Mouse (Mus musculus) liver, embryonic 14.5 days (tissue): ENCODE results near the gene Irs3. TPM values are rescaled to one million over a fixed set of nuclear protein-coding genes. Genes with fewer than 3 reads are reported as not detected.

Source experiments
- ATAC-seq: fragments of 200-750 bp; cut with Nextera tagmentation; 2 replicates; pipeline ENCODE4 v1.8.0; 2017; ENCODE audit warnings: moderate number of reproducible peaks, mild to moderate bottlenecking, moderate library complexity; ENCODE audit not compliant: insufficient read depth
- DNase-seq, 3 experiments: peaks; one replicate each; pipeline ENCODE4 v3.0.0-alpha.2; 2012 to 2013; ENCODE audit warnings: low read depth in 3 of 3, low spot score in 3 of 3
- H3K27ac ChIP-seq: fragments of 300-500 bp; sonication (generic); 2 replicates; pipeline ENCODE4 v1.5.1; 2014; ENCODE audit warnings: moderate library complexity, mild to moderate bottlenecking, control low read depth, inconsistent platforms
- H3K27me3 ChIP-seq: fragments of 300-500 bp; sonication (generic); 2 replicates; pipeline ENCODE4 v1.6.1; 2014; ENCODE audit warnings: mild to moderate bottlenecking, low read length, moderate library complexity; ENCODE audit not compliant: control insufficient read depth, insufficient read depth
- H3K36me3 ChIP-seq: fragments of 300-500 bp; sonication (generic); replicated peaks from 2 replicates; pipeline ENCODE4 v1.6.1; 2014; ENCODE audit warnings: low read depth; ENCODE audit not compliant: control insufficient read depth, insufficient read depth
- H3K4me1 ChIP-seq, 2 experiments: fragments of 200-500 bp in 1 of 2; fragments of 300-500 bp in 1 of 2; sonication (generic) in 1 of 2; replicated peaks; 2 replicates each; pipeline ENCODE4 v1.6.1; 2012 to 2014; ENCODE audit warnings: antibody characterized with exemption in 1 of 2, inconsistent platforms in 1 of 2, low read length in 1 of 2; ENCODE audit not compliant: control insufficient read depth in 2 of 2, insufficient read depth in 2 of 2
- H3K4me2 ChIP-seq: fragments of 300-500 bp; sonication (generic); 2 replicates; pipeline ENCODE4 v1.6.1; 2014; ENCODE audit warnings: low read depth, mild to moderate bottlenecking, control low read depth, moderate library complexity
- H3K4me3 ChIP-seq, 2 experiments: fragments of 200-500 bp in 1 of 2; fragments of 300-500 bp in 1 of 2; sonication (generic) in 1 of 2; 2 replicates each; pipeline ENCODE4 v1.5.1; 2012 to 2014; ENCODE audit warnings: low read depth in 2 of 2, low read length in 2 of 2, mild to moderate bottlenecking in 2 of 2, control low read depth in 1 of 2, inconsistent platforms in 1 of 2, moderate library complexity in 1 of 2; ENCODE audit not compliant: insufficient read depth in 1 of 2
- H3K9ac ChIP-seq: fragments of 300-500 bp; sonication (generic); replicated peaks from 2 replicates; pipeline ENCODE4 v1.6.1; 2014; ENCODE audit warnings: mild to moderate bottlenecking, control low read depth, moderate library complexity
- H3K9me3 ChIP-seq: fragments of 300-500 bp; sonication (generic); 2 replicates; pipeline ENCODE4 v1.6.1; 2016; ENCODE audit warnings: low read length, mixed read lengths; ENCODE audit not compliant: control insufficient read depth
- CTCF ChIP-seq: IDR thresholded peaks from 2 replicates; pipeline ENCODE4 v1.5.1; 2016; ENCODE audit warnings: antibody characterized with exemption, low read depth, control low read depth
- EP300 ChIP-seq: IDR thresholded peaks from 2 replicates; pipeline ENCODE4 v1.6.1; 2016; ENCODE audit warnings: antibody characterized with exemption, low read depth
- WGBS: fragments of 180-500 bp; shearing (Covaris S2); extraction: QIAGEN DNeasy Blood & Tissue Kit; methylation state at CpG from one replicate; pipeline ENCODE4 v1.1.7; 2014; ENCODE audit not compliant: insufficient replicate concordance; 5-methylcytosine and 5-hydroxymethylcytosine counted together
- polyA plus RNA-seq, 2 experiments: library from polyadenylated mRNA; depleted of rRNA in 1 of 2; stranded (reverse) in 1 of 2; unstranded in 1 of 2; fragments of >200 nt; fragmentation: Nextera tagmentation in 1 of 2; extraction: Ambion mirVana in 1 of 2; gene quantifications; 2 replicates each; pipeline versions ENCODE4 v1.2.1 to v1.2.3; 2012 to 2014

Gene Irs3
- polyA plus RNA-seq, 2 experiments, result 0.02 TPM; not detected in 1

- no peaks in the 10 kb centered on the region for H3K27me3 ChIP-seq
- no peaks in the 10 kb centered on the region for H3K36me3 ChIP-seq
- ATAC-seq (no peak), DNase-seq (no peak)
- no peak overlapping the region for H3K27ac ChIP-seq
- no peak overlapping the region for H3K9ac ChIP-seq
- H3K9me3 ChIP-seq, result no peaks in the 10 kb centered on the region
- no peak for TF ChIP-seq EP300
- no peak for TF ChIP-seq CTCF
- peak overlapping the region in 1 of 2 experiments; percentile 29; a peak in 2 of 4 replicates for H3K4me3 ChIP-seq
- WGBS, result 71% methylated on average over 4 of the region's 4 CpGs
- H3K4me1 ChIP-seq, result peaks cover 10 to 11% of the 10 kb centered on the region in 2 experiments
- H3K4me2 ChIP-seq, result no peak overlapping the region; the same call in 1 of the 2 replicates
Measured at GRCm38 (mm10) chr5:137610056-137610455, 35.5 kb downstream of the Irs3 start.

GRCm38 (mm10) chr5:137609292-137609691, 36.2 kb downstream of the Irs3 start:
- Histone ChIP-seq H3K27ac (no peak overlapping the region), H3K9me3 (no peaks in the 10 kb centered on the region), H3K9ac (no peak overlapping the region), H3K27me3 (no peaks in the 10 kb centered on the region), H3K4me3 (no peak overlapping the region), H3K4me2 (no peak overlapping the region), H3K4me1 (peaks cover 12 to 14% of the 10 kb centered on the region in 2 experiments), H3K36me3 (no peaks in the 10 kb centered on the region)
- TF ChIP-seq EP300, result no peak
- WGBS, result 70% methylated on average over 3 of the region's 3 CpGs
- no peak for ATAC-seq
- DNase-seq, result no peak

DNA sequence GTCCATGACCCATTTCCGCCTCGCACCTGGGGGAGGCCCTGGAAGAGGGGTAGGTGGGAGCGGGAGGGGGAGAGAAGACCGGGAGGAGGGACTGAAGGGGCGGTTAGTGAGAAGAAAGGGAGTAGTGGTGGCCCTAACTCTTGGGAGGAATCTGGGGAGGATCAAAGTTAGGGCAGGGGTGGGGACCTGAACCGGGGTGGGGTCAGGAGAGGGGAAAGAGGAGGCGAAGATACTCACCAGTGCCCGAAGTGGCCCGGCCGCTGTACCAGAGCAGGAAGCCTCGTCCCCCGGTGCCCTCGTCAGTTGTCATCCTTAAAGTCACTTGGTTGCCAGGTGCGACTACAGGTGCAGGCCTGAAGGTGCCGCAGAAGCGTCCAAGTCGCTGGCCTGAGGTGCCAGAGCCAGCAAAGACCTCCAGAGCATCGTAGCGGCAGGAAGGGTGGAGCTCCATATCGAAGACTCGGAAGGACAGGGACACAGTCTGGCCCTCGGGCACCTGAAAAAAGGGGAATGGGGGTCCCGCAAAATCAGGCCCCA, 36.8 kb downstream of the Irs3 start:
- no peak for ATAC-seq

GRCm38 (mm10) chr5:137607860-137608653, 37.5 kb downstream of the Irs3 start:
- H3K4me1 ChIP-seq, result peaks cover 12 to 14% of the 10 kb centered on the region in 2 experiments
- ATAC-seq (no peak), DNase-seq (no peak)
- no peak overlapping the region for H3K27ac ChIP-seq
- no peak overlapping the region for H3K4me2 ChIP-seq
- H3K9me3 ChIP-seq, result no peaks in the 10 kb centered on the region
- H3K27me3 ChIP-seq, result no peaks in the 10 kb centered on the region
- H3K36me3 ChIP-seq, result no peaks in the 10 kb centered on the region
- TF ChIP-seq EP300, result no peak
- TF ChIP-seq CTCF, result no peak
- H3K9ac ChIP-seq, result no peak overlapping the region
- WGBS, result 36% methylated on average over 26 of the region's 26 CpGs
- H3K4me3 ChIP-seq, result no peak overlapping the region

More for the DNA sequence above, 36.8 kb downstream of the Irs3 start:
- TF ChIP-seq CTCF (no peak), EP300 (no peak)
- no peaks in the 10 kb centered on the region for H3K36me3 ChIP-seq
- 48% methylated on average over 23 of the region's 23 CpGs for WGBS
- no peak overlapping the region for H3K27ac ChIP-seq
- no peaks in the 10 kb centered on the region for H3K27me3 ChIP-seq
- no peak overlapping the region for H3K9ac ChIP-seq
- no peak for DNase-seq
- H3K4me1 ChIP-seq, result peaks cover 12 to 14% of the 10 kb centered on the region in 2 experiments
- H3K4me3 ChIP-seq, result no peak overlapping the region
- no peaks in the 10 kb centered on the region for H3K9me3 ChIP-seq
- H3K4me2 ChIP-seq, result no peak overlapping the region

GRCm38 (mm10) chr5:137601365-137601729, 44.2 kb downstream of the Irs3 start:
- ATAC-seq (no peak), DNase-seq (no peak)
- Histone ChIP-seq H3K36me3 (no peaks in the 10 kb centered on the region), H3K4me3 (peak overlapping the region; percentile 80 to 88), H3K9ac (peak overlapping the region; percentile 89), H3K27me3 (no peaks in the 10 kb centered on the region), H3K27ac (peak overlapping the region; percentile 92), H3K4me2 (peak overlapping the region; percentile 99), H3K4me1 (peaks cover 35 to 45% of the 10 kb centered on the region in 2 experiments), H3K9me3 (no peaks in the 10 kb centered on the region)
- WGBS, result under 1% methylated on average over 22 of the region's 22 CpGs
- TF ChIP-seq CTCF (no peak), EP300 (no peak)
